ENCODE assay signal across 8 mouse cellular contexts in the genomic region with DNA sequence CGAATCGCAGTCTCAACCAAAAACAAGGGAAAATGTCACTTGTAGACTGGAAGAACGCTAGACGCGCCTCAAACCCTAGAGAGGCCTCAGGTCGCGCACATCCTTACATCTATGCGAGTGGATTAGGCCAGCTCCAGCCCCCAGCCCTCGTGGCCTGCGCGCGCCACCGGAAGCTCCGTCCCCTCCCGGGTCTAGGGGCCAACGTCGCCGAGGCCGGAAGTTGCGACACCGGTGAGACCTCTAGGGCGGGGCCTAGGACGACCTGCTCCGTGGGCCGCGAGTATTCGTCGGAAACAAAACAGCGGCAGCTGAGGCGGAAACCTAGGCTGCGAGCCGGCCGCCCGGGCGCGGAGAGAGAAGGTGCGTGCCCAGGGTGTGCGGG. TPM values are rescaled to one million over a fixed set of nuclear protein-coding genes. Genes with fewer than 3 reads are reported as not detected.
DNase-seq lines count a peak whose midpoint lies in the region; ATAC-seq lines count a peak whose summit lies in the region.

A gene (plus strand): TSS at position 219 of the 382 bp plus-strand sequence.

- peak; percentile 97 for DNase-seq in ZHBTc4 (ENCODE audit: low read depth, low spot score)
- DNase-seq in gastrocnemius, adult 8-10 months (ENCODE audit: low spot score in 2 of 2), result peak; percentile 85 to 88
- peak; percentile 60 for DNase-seq in hindlimb bud, embryonic 11.5 days (ENCODE audit: extremely low spot score, low read depth, low spot score)
- DNase-seq in left cerebral cortex, adult 8-10 months (ENCODE audit: low spot score in 2 of 2), result peak; percentile 87 to 88
- peak; percentile 96 to 97 for DNase-seq in right cerebral cortex, postnatal 10 days (ENCODE audit: low spot score in 2 of 2)
- peak; percentile 93 for DNase-seq in urinary bladder, postnatal 25 days (ENCODE audit: low spot score)

- no peaks in the 10 kb centered on the region for H3K9me3 ChIP-seq in megakaryocyte, embryonic 14.5 days

- ATAC-seq in common myeloid progenitor, adult 5-6 weeks (replicated peaks; ENCODE audit: low read depth, poor library complexity, severe bottlenecking), result peak; percentile 93

- peak within 1 kb of the TSS; percentile 96 for H3K4me3 ChIP-seq in megakaryocyte, embryonic 14.5 days (replicated peaks)

- no peaks in the 10 kb centered on the region for H3K27me3 ChIP-seq in megakaryocyte, embryonic 14.5 days (replicated peaks)

- H3K36me3 ChIP-seq in megakaryocyte, embryonic 14.5 days (replicated peaks; ENCODE audit: low read length), result peaks cover 37% of the 10 kb centered on the region

- H3K4me1 ChIP-seq in megakaryocyte, embryonic 14.5 days, result peaks cover 52% of the 10 kb centered on the region

RNA-seq across cellular contexts. Expression of the gene that starts here (rescaled TPM):
- total RNA-seq in common myeloid progenitor, adult 5-6 weeks (2017), result 61.5 and 71.2 TPM in 2 replicates
- 10 to 100 TPM; 24.9 to 33.0 (median 28.3) TPM for total RNA-seq in gastrocnemius, adult 8-10 months (2022)
- 10 to 100 TPM; 57.0 to 65.7 (median 63.1) TPM for total RNA-seq in left cerebral cortex, adult 8-10 months (2022)
- 1.7 and 12.2 TPM in 2 replicates for polyA plus RNA-seq in megakaryocyte, embryonic 14.5 days (2012; ENCODE audit: insufficient read depth, low replicate concordance)

Comparison
In these comparisons a context has a peak if more than half of its experiments do, and no peak if none do; other contexts are left out.
1. Peak in every context shown above with its lines: DNase-seq, ATAC-seq and H3K4me3 ChIP-seq.